Mouse (Mus musculus) stomach, postnatal 0 days (tissue): ENCODE measurements at regions not wholly inside any gene's neighbourhood (a gene's known extent, or its start where the extent isn't known, plus 50 kb on each side); places are given as distances from the start of the nearest gene placed in this dataset.

Experiments
- CTCF ChIP-seq: IDR thresholded peaks from 2 replicates; pipeline ENCODE4 v1.5.1; 2016; ENCODE audit warnings: antibody characterized with exemption, low read depth, mild to moderate bottlenecking, moderate library complexity
- EP300 ChIP-seq: optimal IDR thresholded peaks from 2 replicates; pipeline ENCODE3; 2016; ENCODE audit warnings: antibody characterized with exemption

DNA sequence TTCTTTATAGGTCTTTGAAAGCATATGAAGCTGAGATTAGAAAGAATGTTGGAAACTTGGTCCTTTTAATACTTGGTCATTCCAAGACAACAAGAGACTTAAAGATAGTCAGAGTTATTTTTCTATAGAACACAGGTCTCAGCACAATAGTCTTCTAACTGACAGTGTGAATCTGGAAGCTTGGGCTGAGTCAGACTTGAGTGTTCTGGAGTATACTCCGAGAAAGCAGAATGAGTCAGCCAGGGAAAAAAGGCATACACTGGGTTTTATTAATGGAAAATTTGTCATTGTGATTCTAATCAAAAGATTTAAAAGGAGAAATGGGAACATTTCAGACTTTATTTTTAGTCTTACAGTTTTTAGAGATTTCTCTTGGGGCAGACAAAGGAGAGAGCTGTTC, 145.4 kb upstream of the Slco6d1 start:
- no peak for TF ChIP-seq CTCF
- no peak for TF ChIP-seq EP300
